Mouse (Mus musculus): ENCODE data around the gene Scgb1a1.

- peak; percentile 47; the same call in 1 of the 2 replicates for TF ChIP-seq CTCF (IDR thresholded peaks at IDR 0.05; ENCODE audit: borderline replicate concordance, insufficient read depth, low read depth, low read length)
- TF ChIP-seq POLR2A (IDR thresholded peaks at IDR 0.05; ENCODE audit: borderline replicate concordance, insufficient read depth, low read length) = no peak
Measured at GRCm38 (mm10) chr19:9110182-9110869, 22.6 kb upstream of the Scgb1a1 start.
